Mouse (Mus musculus): ENCODE measurements at regions not wholly inside any gene's neighbourhood (a gene's known extent, or its start where the extent isn't known, plus 50 kb on each side); places are given as distances from the start of the nearest gene placed in this dataset.

GRCm38 (mm10) chr1:191486766-191487165 is 83.7 kb upstream of the Ppp2r5a start:
- Histone ChIP-seq H3K4me3 (ENCODE audit: low read depth, low read length) (no peak overlapping the region), H3K4me1 (ENCODE audit: control insufficient read depth, insufficient read depth, low read length) (no peaks in the 10 kb centered on the region), H3K27ac (ENCODE audit: low read length) (no peak overlapping the region), H3K36me3 (ENCODE audit: control insufficient read depth, insufficient read depth, low read length) (no peaks in the 10 kb centered on the region), H3K27me3 (ENCODE audit: control insufficient read depth, insufficient read depth, low read length) (no peaks in the 10 kb centered on the region), H3K9me3 (ENCODE audit: control insufficient read depth, low read depth, low read length) (no peaks in the 10 kb centered on the region), H3K4me2 (replicated peaks; ENCODE audit: low read depth, low read length) (no peak overlapping the region), H3K9ac (replicated peaks; ENCODE audit: low read depth, low read length) (no peak overlapping the region)
- no peak for ATAC-seq (ENCODE audit: insufficient number of reproducible peaks, insufficient read depth, low FRiP score, low read depth)
- 33% methylated on average over 6 of the region's 6 CpGs for WGBS

DNA sequence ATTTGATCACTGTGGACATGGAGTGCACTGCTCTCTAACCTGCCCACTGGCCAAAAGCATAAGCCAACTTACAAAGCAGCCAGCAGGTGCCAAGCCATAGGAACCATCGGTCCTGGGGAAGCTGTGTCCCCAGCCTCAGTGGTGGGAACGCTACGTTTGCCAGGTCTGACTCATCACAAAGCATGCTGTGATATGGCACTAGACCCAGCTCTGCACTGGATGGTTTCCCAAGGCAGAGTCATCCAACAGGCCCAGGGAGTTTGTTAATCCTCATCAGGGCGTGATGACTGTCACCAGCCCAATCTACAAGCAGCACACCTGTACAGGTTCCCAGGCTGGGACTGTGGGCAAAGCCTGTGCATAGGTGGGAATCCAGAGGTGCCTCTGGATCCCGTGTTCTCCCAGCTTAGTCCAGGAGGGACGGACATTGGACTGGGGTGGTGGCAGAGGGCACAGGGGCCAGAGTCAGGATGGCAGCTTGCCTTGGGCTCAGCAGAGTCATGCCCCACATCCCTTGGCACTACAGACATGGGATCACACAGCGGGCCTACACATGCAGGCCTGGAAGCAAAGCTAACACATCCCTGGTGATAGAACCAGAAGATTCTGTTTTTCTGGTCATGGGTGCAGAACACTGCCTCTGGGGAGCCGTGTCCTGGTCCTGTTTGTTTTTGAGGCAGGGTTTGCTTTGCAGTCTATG is 81.8 kb upstream of the Ppp2r5a start:
- no peak overlapping the region for H3K4me3 ChIP-seq (ENCODE audit: low read depth, low read length)
- H3K27ac ChIP-seq (ENCODE audit: low read length) = no peak overlapping the region
- 0 out of 2 replicates have a peak, but pooled peaks have one; percentile 14 for ATAC-seq (ENCODE audit: insufficient number of reproducible peaks, insufficient read depth, low FRiP score, low read depth)
- no peaks in the 10 kb centered on the region for H3K9me3 ChIP-seq (ENCODE audit: control insufficient read depth, low read depth, low read length)
- no peak overlapping the region for H3K9ac ChIP-seq (replicated peaks; ENCODE audit: low read depth, low read length)
- no peak overlapping the region for H3K4me2 ChIP-seq (replicated peaks; ENCODE audit: low read depth, low read length)
- WGBS = 87% methylated on average over 8 of the region's 8 CpGs
- H3K36me3 ChIP-seq (ENCODE audit: control insufficient read depth, insufficient read depth, low read length) = no peaks in the 10 kb centered on the region
- no peaks in the 10 kb centered on the region for H3K27me3 ChIP-seq (ENCODE audit: control insufficient read depth, insufficient read depth, low read length)
- H3K4me1 ChIP-seq (ENCODE audit: control insufficient read depth, insufficient read depth, low read length) = no peaks in the 10 kb centered on the region

- H3K27ac ChIP-seq (ENCODE audit: low read length) = no peak overlapping the region
- peak; percentile 58; the same call in 1 of the 2 replicates for ATAC-seq (ENCODE audit: insufficient number of reproducible peaks, insufficient read depth, low FRiP score, low read depth)
These were observed 76.9 kb upstream of the Ppp2r5a start for GRCm38 (mm10) chr1:191479906-191480379.

GRCm38 (mm10) chr1:191472551-191472950 is 69.5 kb upstream of the Ppp2r5a start:
- H3K36me3 ChIP-seq (ENCODE audit: control insufficient read depth, insufficient read depth, low read length) = no peaks in the 10 kb centered on the region
- 86% methylated on average over 5 of the region's 5 CpGs for WGBS
- peaks cover 6% of the 10 kb centered on the region; the same call in 1 of the 2 replicates for H3K4me1 ChIP-seq (ENCODE audit: control insufficient read depth, insufficient read depth, low read length)
- ATAC-seq (ENCODE audit: insufficient number of reproducible peaks, insufficient read depth, low FRiP score, low read depth) = no peak
- H3K9me3 ChIP-seq (ENCODE audit: control insufficient read depth, low read depth, low read length) = no peaks in the 10 kb centered on the region
- H3K27ac ChIP-seq (ENCODE audit: low read length) = no peak overlapping the region
- no peak overlapping the region for H3K4me3 ChIP-seq (ENCODE audit: low read depth, low read length)
- no peak overlapping the region for H3K9ac ChIP-seq (replicated peaks; ENCODE audit: low read depth, low read length)
- no peak overlapping the region for H3K4me2 ChIP-seq (replicated peaks; ENCODE audit: low read depth, low read length)
- no peaks in the 10 kb centered on the region for H3K27me3 ChIP-seq (ENCODE audit: control insufficient read depth, insufficient read depth, low read length)

More at GRCm38 (mm10) chr1:191479906-191480379, 76.9 kb upstream of the Ppp2r5a start:
- no peak overlapping the region for H3K9ac ChIP-seq (replicated peaks; ENCODE audit: low read depth, low read length)
- H3K4me2 ChIP-seq (replicated peaks; ENCODE audit: low read depth, low read length) = no peak overlapping the region
- no peak overlapping the region for H3K4me3 ChIP-seq (ENCODE audit: low read depth, low read length)
- H3K9me3 ChIP-seq (ENCODE audit: control insufficient read depth, low read depth, low read length) = no peaks in the 10 kb centered on the region
- no peaks in the 10 kb centered on the region for H3K4me1 ChIP-seq (ENCODE audit: control insufficient read depth, insufficient read depth, low read length)
- WGBS = 42% methylated on average over 13 of the region's 13 CpGs
- H3K27me3 ChIP-seq (ENCODE audit: control insufficient read depth, insufficient read depth, low read length) = no peaks in the 10 kb centered on the region
- H3K36me3 ChIP-seq (ENCODE audit: control insufficient read depth, insufficient read depth, low read length) = no peaks in the 10 kb centered on the region

GRCm38 (mm10) chr1:191471489-191471888 is 68.4 kb upstream of the Ppp2r5a start:
- 76% methylated on average over 2 of the region's 2 CpGs for WGBS
- H3K9ac ChIP-seq (replicated peaks; ENCODE audit: low read depth, low read length) = no peak overlapping the region
- H3K4me3 ChIP-seq (ENCODE audit: low read depth, low read length) = no peak overlapping the region
- no peaks in the 10 kb centered on the region for H3K27me3 ChIP-seq (ENCODE audit: control insufficient read depth, insufficient read depth, low read length)
- no peak overlapping the region for H3K27ac ChIP-seq (ENCODE audit: low read length)
- no peak overlapping the region for H3K4me2 ChIP-seq (replicated peaks; ENCODE audit: low read depth, low read length)
- ATAC-seq (ENCODE audit: insufficient number of reproducible peaks, insufficient read depth, low FRiP score, low read depth) = no peak
- no peaks in the 10 kb centered on the region for H3K9me3 ChIP-seq (ENCODE audit: control insufficient read depth, low read depth, low read length)
- H3K4me1 ChIP-seq (ENCODE audit: control insufficient read depth, insufficient read depth, low read length) = peaks cover 6% of the 10 kb centered on the region; the same call in 1 of the 2 replicates
- H3K36me3 ChIP-seq (ENCODE audit: control insufficient read depth, insufficient read depth, low read length) = no peaks in the 10 kb centered on the region

DNA sequence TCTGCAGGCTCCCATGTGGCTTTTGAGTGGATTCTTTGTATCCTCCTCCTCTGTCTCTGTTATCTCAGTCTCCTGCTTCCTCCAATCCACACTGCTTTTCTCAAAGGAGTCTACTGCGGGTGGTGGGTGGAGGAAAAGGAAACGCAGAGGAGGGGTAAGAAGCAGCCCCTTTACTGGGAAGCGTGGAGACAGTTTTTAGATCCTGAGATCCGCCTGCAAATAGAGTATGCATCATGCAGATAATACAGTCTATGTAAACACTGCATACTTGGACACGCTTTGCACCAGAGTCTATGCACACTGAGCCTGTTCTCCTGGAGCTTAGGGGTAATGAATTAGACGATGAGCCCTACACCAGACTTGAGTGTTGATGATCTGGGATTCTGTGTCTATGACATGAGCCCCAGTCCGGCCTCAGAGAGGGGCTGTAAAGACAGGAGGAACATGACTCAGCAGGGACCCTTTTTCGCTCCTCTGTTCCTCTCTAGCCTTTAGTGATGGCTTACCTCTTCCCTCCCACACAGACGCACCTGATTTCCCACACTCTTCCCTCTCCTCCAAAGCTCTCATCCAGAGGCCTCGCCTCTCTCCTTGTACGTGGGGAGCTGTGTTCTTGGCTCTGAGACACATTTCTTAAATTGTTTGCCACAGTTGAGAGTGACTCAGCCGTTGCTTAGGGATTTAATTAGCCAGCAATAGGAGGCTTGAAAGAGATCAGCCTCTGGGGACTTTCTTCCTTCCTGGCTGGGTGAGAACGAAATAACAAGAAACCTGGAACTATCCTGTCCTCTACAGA is 67.3 kb upstream of the Ppp2r5a start:
- WGBS = 19% methylated on average over 13 of the region's 13 CpGs
- ATAC-seq (ENCODE audit: insufficient number of reproducible peaks, insufficient read depth, low FRiP score, low read depth) = 0 out of 2 replicates have a peak, but pooled peaks have one; percentile 14
- H3K27ac ChIP-seq (ENCODE audit: low read length) = peak overlapping the region; percentile 13; the same call in 1 of the 2 replicates
- H3K9ac ChIP-seq (replicated peaks; ENCODE audit: low read depth, low read length) = no peak overlapping the region
- no peak overlapping the region for H3K4me3 ChIP-seq (ENCODE audit: low read depth, low read length)
- no peaks in the 10 kb centered on the region for H3K27me3 ChIP-seq (ENCODE audit: control insufficient read depth, insufficient read depth, low read length)
- H3K9me3 ChIP-seq (ENCODE audit: control insufficient read depth, low read depth, low read length) = no peaks in the 10 kb centered on the region
- no peaks in the 10 kb centered on the region for H3K36me3 ChIP-seq (ENCODE audit: control insufficient read depth, insufficient read depth, low read length)
- H3K4me2 ChIP-seq (replicated peaks; ENCODE audit: low read depth, low read length) = no peak overlapping the region
- peaks cover 6% of the 10 kb centered on the region; the same call in 1 of the 2 replicates for H3K4me1 ChIP-seq (ENCODE audit: control insufficient read depth, insufficient read depth, low read length)

DNA sequence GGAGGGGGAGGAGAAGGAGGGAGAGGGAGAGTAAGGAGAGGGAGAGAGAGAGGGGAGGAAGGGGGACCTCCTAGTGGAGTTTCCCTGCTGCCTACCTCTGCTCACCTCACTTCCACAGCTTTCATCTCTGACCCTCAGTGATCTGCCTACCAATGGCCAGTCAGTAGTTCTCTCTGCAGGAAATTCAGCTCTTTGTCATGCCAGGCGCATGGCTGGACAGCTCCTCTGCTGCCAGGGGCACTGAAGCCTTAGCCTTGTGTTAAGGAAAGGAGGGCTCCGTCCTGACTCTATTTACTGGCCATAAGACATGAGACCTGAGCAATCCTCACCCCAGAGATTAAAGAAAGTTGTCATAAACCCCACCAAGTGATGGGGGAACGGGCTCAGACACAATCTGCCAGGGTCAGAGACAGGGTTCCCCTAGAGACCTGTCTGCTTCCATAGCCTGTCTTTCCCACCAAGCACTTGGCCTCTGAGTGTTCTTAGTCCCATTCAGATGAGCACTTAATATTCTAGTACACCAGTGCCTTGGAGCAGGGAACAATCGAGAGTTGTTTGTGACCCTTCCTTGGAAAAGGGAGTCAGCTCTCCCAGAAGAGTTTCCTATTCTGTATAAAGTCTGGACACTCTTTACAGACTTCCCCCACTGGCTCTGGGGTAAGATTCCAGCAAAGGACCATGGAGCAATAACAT is 65.9 kb upstream of the Ppp2r5a start:
- Histone ChIP-seq H3K9me3 (ENCODE audit: control insufficient read depth, low read depth, low read length) (no peaks in the 10 kb centered on the region), H3K27me3 (ENCODE audit: control insufficient read depth, insufficient read depth, low read length) (no peaks in the 10 kb centered on the region), H3K27ac (ENCODE audit: low read length) (no peak overlapping the region), H3K4me3 (ENCODE audit: low read depth, low read length) (no peak overlapping the region), H3K9ac (replicated peaks; ENCODE audit: low read depth, low read length) (no peak overlapping the region), H3K36me3 (ENCODE audit: control insufficient read depth, insufficient read depth, low read length) (no peaks in the 10 kb centered on the region), H3K4me2 (replicated peaks; ENCODE audit: low read depth, low read length) (no peak overlapping the region), H3K4me1 (ENCODE audit: control insufficient read depth, insufficient read depth, low read length) (peaks cover 6% of the 10 kb centered on the region; the same call in 1 of the 2 replicates)
- no peak for ATAC-seq (ENCODE audit: insufficient number of reproducible peaks, insufficient read depth, low FRiP score, low read depth)
- WGBS = 67% methylated on average over 4 of the region's 4 CpGs

- Histone ChIP-seq H3K27me3 (ENCODE audit: control insufficient read depth, insufficient read depth, low read length) (no peaks in the 10 kb centered on the region), H3K9ac (replicated peaks; ENCODE audit: low read depth, low read length) (no peak overlapping the region), H3K9me3 (ENCODE audit: control insufficient read depth, low read depth, low read length) (no peaks in the 10 kb centered on the region), H3K4me1 (ENCODE audit: control insufficient read depth, insufficient read depth, low read length) (peaks cover 15% of the 10 kb centered on the region; the same call in 1 of the 2 replicates), H3K4me2 (replicated peaks; ENCODE audit: low read depth, low read length) (no peak overlapping the region), H3K4me3 (ENCODE audit: low read depth, low read length) (no peak overlapping the region), H3K36me3 (ENCODE audit: control insufficient read depth, insufficient read depth, low read length) (no peaks in the 10 kb centered on the region), H3K27ac (ENCODE audit: low read length) (no peak overlapping the region)
- ATAC-seq (ENCODE audit: insufficient number of reproducible peaks, insufficient read depth, low FRiP score, low read depth) = no peak
- WGBS = 88% methylated on average over 3 of the region's 3 CpGs
These were observed 63.2 kb upstream of the Ppp2r5a start for GRCm38 (mm10) chr1:191466261-191466660.

Measured in stomach, embryonic 14.5 days (tissue).